Mouse (Mus musculus) spleen, adult 2 months (tissue): ENCODE measurements at regions not wholly inside any gene's neighbourhood (a gene's known extent, or its start where the extent isn't known, plus 50 kb on each side); places are given as distances from the start of the nearest gene placed in this dataset.

Experiments
- CTCF ChIP-seq: fragments of 200-500 bp; IDR thresholded peaks from 2 replicates; pipeline ENCODE4 v1.5.1; 2011; ENCODE audit warnings: mild to moderate bottlenecking, inconsistent platforms; ENCODE audit not compliant: insufficient read depth, insufficient read length, insufficient replicate concordance; ENCODE audit errors: extremely low read depth
- POLR2A ChIP-seq: fragments of 200-500 bp; IDR thresholded peaks from 2 replicates; pipeline ENCODE4 v1.6.1; 2011; ENCODE audit warnings: low read depth, low read length, inconsistent platforms

DNA sequence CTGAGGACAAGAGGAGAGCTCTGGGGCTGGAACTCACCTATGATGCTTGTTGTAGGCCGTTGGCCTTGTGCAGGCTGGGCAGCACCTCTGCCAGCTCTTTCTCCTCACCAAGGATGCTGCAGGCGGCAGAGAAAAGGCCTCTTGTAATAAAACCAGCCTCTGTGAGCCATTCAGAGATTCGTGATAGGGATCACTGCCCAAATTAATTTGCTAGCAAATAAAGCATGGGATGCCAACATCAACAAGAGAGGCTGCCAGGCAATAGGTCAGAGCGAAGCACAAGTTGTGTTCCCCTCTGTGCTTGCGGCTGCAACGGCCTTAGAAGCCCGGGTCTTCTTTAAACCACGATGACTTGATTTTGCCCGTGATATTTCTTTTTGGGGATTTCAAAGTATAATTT is 72.0 kb upstream of the Kcnj15 start:
- TF ChIP-seq CTCF (no peak), POLR2A (no peak)
